Mouse (Mus musculus): ENCODE data around the gene Gm11213. TPM values are rescaled to one million over a fixed set of nuclear protein-coding genes. Genes with fewer than 3 reads are reported as not detected.

Gene Gm11213
- polyA plus RNA-seq, 1 experiment from 2014 or later, result not detected

DNA sequence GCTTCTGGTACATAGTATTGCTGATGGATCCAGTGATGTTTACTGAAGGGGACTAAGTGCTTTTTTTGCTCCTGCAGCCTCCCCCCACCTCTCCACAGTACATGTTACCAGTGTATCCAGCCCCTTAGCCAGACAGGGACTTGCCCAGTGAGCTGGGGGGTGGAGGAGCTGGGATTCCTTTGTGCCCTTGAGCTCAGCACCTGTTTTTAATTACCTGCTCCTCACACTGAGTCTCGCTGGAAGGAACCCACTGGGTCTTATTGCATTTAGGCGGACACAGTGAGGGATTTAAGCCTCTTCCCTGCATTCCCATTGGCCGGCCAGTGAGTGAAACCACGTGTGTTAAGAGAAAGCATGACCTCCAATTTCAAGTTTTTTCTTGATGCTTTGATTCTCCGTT, 22.5 kb downstream of the Gm11213 start:
- DNase-seq (ENCODE audit: low read depth, low spot score) (no peak), ATAC-seq (no peak)
- CTCF ChIA-PET, result no interaction called here
- H3K27me3 ChIP-seq, result no peaks in the 10 kb centered on the region
- TF ChIP-seq CTCF (IDR thresholded peaks at IDR 0.05), result no peak
- POLR2A ChIA-PET, result no interaction called here
- in situ Hi-C loops (cut with MboI; ENCODE audit: low pct_unique_long_range_greater_than_20kb), result no loop called here

DNA sequence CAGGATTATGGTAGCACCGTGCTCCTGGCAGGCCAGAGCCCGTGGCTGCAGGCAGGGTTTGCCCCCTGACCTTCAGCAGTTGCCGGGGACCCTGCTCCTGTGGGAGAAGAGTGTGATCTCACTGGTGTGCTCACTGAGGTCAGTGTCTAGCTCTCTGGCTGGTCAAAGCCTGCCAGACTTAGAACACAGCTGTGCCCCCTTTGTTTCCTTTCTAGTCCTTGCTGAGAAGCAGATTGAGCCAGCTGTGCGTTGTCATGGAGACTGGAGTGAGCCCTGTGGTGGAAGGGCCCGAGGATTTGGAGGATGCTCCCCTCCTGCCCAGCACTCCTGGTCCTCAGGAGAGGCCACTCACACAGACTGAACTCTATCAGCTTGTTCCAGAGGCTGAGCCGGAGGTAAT, 25.0 kb downstream of the Gm11213 start:
- ChIA-PET POLR2A (no interaction called here), CTCF (interaction anchor here (1.7 kb wide), 1 partner anchor 9 kb away, joined by 7 read pairs; no protein-coding TSS in a partner anchor)
- no peak for DNase-seq (ENCODE audit: low read depth, low spot score)
- ATAC-seq, result no peak
- no peak for TF ChIP-seq CTCF (IDR thresholded peaks at IDR 0.05)
- H3K27me3 ChIP-seq, result no peaks in the 10 kb centered on the region
- in situ Hi-C loops (cut with MboI; ENCODE audit: low pct_unique_long_range_greater_than_20kb), result no loop called here

DNA sequence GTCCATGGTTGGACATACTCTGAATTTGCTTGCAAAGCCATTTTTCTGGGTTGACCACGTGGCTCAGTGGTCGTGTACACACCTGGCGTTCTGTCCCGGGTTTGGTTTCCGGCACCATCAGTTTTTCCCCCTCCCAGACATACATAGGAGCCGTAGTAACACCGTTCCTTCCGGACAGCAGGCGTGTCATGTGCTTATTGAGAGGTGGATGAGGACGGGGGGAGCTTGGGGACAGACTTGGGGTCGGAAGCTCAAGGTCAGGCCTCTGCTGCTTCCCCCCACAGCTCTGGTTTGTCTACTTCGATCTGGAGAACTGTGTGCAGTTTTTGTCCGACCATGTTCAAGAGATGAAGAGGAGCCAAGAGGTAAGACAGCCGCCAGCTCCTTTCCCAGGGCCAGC, 25.4 kb downstream of the Gm11213 start:
- TF ChIP-seq CTCF (IDR thresholded peaks at IDR 0.05), result no peak
- H3K27me3 ChIP-seq, result no peaks in the 10 kb centered on the region
- ATAC-seq (no peak), DNase-seq (ENCODE audit: low read depth, low spot score) (no peak)
- ChIA-PET CTCF (no interaction called here), POLR2A (no interaction called here)
- in situ Hi-C loops (cut with MboI; ENCODE audit: low pct_unique_long_range_greater_than_20kb), result no loop called here

DNA sequence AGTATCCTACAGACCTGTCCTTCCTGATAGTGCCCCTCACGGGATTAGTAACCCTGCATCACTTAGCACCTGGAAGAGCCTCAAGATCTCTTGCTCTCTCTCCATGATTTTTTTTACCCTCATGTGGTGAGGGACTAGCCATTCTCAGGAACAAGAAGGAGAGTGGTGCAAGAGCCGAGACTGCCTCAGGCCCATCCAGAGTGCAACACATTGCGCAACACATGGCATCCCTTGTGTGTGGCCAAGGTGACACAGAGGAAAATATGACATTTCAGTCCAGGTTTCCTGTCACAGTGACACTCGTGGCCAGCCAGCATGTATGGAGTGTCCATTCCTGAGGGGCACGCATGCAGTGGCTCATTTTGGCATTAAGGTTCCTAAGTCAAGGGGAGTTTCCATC, 32.4 kb downstream of the Gm11213 start:
- CTCF ChIA-PET, result interaction anchor here (2.5 kb wide), 1 partner anchor 8 kb away, joined by 7 read pairs; no protein-coding TSS in a partner anchor
- DNase-seq (ENCODE audit: low read depth, low spot score) (no peak), ATAC-seq (no peak)
- TF ChIP-seq CTCF (IDR thresholded peaks at IDR 0.05), result no peak
- POLR2A ChIA-PET, result no interaction called here
- in situ Hi-C loops (cut with MboI; ENCODE audit: low pct_unique_long_range_greater_than_20kb), result no loop called here
- no peaks in the 10 kb centered on the region for H3K27me3 ChIP-seq

DNA sequence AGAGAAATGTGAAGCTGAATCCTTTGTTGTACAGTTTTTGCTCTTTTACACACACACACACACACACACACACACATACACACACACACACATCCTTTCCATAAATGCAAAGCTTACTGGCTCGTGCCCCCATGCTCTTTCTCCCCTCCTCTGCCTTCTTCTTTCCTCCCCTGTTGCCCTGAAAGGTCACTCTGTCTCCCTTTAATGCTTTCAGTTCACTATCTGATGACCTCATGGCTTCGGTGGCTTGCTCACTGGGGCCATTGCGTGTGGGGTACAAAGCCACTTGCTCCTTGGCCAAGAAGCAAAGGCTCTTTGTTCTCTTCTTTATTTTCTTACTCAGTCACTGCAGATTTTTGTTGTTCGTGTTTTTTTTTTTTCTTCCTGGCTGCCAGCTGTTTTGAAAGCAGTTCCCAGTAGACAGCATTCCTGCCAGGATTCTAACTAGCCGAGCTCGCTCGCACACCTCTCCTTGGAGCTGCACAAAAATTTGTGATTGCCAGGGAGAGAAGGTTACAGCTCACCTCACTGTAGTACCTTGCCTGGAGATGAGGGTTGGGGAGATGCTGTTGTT, 34.8 kb downstream of the Gm11213 start:
- ChIA-PET POLR2A (interaction anchor here (0.6 kb wide), 1 partner anchor 16 kb away, joined by 3 read pairs; no protein-coding TSS in a partner anchor), CTCF (interaction anchor here (0.9 to 2.5 kb wide), 3 partner anchors 11 to 270 kb away, joined by 3 to 7 read pairs (median 7); no protein-coding TSS in a partner anchor)
- in situ Hi-C loops (cut with MboI; ENCODE audit: low pct_unique_long_range_greater_than_20kb), result no loop called here
- H3K27me3 ChIP-seq, result no peaks in the 10 kb centered on the region
- TF ChIP-seq CTCF (IDR thresholded peaks at IDR 0.05), result no peak
- DNase-seq (ENCODE audit: low read depth, low spot score), result no peak
- ATAC-seq, result no peak

DNA sequence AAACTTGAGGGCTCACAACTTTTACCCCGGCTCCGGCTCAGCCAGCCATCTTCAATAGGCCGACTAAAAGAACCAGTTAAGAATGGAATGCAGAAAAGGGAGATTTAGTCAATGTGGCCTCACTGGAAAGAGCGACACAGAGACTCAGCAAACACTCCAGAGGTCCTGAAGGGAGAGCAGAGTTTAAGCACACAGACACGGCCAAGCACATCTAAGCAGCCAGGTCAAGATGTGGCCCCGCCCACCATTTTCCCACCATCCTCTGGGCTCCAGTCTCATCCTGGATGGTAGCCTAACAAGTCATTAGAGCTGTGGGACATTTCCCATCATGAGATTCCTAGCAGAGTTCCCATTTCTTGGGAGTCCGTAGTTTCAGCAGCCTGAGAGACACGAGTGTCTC, 35.7 kb downstream of the Gm11213 start:
- no peak for ATAC-seq

DNA sequence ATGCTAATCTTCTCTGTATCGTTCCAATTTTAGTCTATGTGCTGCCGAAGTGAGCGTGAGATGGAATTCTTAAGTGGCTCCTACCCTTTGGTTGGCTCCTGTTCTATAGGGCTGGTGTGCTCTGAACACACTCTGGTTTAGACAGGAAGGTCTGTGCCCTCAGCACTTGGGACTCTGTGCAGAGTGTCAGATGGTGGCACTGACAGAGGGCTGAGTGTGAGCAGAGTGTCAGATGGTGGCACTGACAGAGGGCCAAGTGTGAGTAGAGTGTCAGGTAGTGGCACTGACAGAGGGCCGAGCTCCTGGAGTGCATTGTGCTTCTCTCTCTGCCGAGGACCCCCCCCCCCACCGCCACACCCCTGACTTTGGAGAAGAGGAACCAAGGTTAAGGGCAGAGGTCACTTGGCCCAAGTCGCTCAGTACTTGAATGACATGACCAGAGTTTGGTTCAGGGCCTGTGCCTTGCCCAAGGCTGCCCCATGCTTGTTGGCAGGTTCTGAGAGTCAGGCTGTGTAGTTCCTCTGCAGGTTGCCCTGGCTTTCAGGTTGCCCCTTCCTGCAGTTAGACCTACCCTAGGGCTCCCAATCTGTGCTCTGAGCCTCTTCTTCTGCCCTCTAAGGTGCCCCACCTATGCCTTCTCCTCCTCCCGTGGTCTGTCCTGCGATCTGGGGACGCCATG, 37.2 kb downstream of the Gm11213 start:
- ChIA-PET CTCF (no interaction called here), POLR2A (no interaction called here)
- in situ Hi-C loops (cut with MboI; ENCODE audit: low pct_unique_long_range_greater_than_20kb), result no loop called here
- no peak for ATAC-seq
- TF ChIP-seq CTCF (IDR thresholded peaks at IDR 0.05), result no peak
- no peaks in the 10 kb centered on the region for H3K27me3 ChIP-seq
- DNase-seq (ENCODE audit: low read depth, low spot score), result no peak

More for the DNA sequence above, 35.7 kb downstream of the Gm11213 start:
- in situ Hi-C loops (cut with MboI; ENCODE audit: low pct_unique_long_range_greater_than_20kb), result no loop called here
- ChIA-PET POLR2A (no interaction called here), CTCF (no interaction called here)
- no peaks in the 10 kb centered on the region for H3K27me3 ChIP-seq
- no peak for TF ChIP-seq CTCF (IDR thresholded peaks at IDR 0.05)
- no peak for DNase-seq (ENCODE audit: low read depth, low spot score)

DNA sequence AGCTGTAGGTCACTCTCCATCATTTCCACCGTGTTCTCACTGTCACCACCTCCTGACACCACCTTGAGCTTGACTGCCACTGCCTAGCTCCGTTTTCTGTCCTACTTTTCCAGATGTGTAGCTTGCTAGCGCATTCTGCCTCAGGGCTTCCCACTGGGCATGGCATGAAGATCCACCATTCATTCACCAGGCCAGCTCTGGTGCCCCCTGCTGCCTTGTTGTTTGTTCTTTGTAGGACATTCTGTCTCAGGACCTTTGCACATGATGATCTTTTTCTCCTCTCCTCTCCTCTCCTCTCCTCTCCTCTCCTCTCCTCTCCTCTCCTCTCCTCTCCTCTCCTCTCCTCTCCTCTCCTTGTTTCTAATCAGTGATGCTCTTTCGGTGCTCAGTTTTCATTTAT, 42.3 kb downstream of the Gm11213 start:
- no peaks in the 10 kb centered on the region for H3K27me3 ChIP-seq
- POLR2A ChIA-PET, result no interaction called here
- in situ Hi-C loops (cut with MboI; ENCODE audit: low pct_unique_long_range_greater_than_20kb), result no loop called here
- ATAC-seq, result no peak
- CTCF ChIA-PET, result no interaction called here
- no peak for DNase-seq (ENCODE audit: low read depth, low spot score)
- no peak for TF ChIP-seq CTCF (IDR thresholded peaks at IDR 0.05)

DNA sequence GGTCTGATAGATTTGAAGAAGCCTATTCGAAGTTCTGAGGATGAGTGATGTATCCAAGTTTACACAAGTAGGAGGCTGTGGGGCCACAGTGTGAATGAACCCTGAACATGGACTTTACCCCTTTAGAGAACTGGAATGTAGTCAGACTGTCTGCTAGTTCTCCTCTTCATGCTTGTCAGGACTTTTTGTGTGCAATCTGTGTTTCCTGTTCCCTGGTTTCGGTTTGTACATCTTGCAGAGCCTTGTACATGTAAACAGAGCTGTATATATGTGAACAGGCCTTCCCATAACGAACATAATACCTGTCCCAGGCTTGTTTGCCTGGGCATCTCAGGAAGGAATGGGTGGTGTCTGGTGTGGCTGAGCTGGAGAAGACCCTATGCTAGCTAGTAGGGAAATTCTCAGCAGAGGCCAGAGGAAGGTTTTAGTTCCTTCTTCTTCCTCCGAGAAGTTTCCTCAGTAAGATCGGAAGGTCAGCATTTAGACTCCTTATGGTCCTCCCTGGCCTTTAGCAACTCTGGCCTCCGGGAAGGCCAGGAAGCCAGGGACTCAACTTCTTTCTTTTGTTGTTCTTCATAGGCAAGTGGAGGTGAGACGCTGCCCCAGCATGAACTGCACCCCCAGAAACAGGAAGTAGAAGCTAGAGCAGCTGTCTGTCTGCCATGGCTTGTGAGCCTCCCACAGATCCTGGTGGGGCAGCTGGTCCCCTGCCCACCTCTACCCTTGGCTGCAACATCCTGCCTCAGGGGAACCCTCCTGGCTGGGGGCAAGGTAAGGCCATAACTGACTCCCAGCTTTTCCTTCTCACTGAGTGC, 43.0 kb downstream of the Gm11213 start:
- no peak for TF ChIP-seq CTCF (IDR thresholded peaks at IDR 0.05)
- no peaks in the 10 kb centered on the region for H3K27me3 ChIP-seq
- in situ Hi-C loops (cut with MboI; ENCODE audit: low pct_unique_long_range_greater_than_20kb), result no loop called here
- no peak for DNase-seq (ENCODE audit: low read depth, low spot score)
- ATAC-seq, result no peak
- CTCF ChIA-PET, result no interaction called here
- POLR2A ChIA-PET, result no interaction called here

DNA sequence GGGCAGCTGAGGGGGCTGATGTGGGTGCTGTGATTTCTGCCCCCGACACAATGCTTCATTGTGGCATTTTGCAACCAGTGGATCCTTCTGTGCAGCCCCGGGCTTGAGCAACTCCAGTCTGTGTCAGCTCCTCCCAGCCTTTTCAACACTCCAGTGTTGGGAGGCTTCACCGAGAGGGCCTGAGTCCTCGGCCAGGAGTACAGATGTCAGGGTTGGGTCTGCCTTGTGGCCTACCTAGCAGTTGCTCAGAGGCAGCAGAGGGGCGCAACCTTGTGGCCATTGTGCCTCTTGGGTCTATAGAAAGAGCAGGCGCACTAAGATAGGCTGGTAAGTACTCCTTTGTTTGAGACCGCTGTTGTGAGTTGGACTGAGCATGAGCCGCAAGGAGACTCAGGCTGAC, 45.0 kb downstream of the Gm11213 start:
- ChIA-PET CTCF (no interaction called here), POLR2A (no interaction called here)
- no peak for ATAC-seq
- no peaks in the 10 kb centered on the region for H3K27me3 ChIP-seq
- DNase-seq (ENCODE audit: low read depth, low spot score), result no peak
- in situ Hi-C loops (cut with MboI; ENCODE audit: low pct_unique_long_range_greater_than_20kb), result no loop called here
- no peak for TF ChIP-seq CTCF (IDR thresholded peaks at IDR 0.05)

DNA sequence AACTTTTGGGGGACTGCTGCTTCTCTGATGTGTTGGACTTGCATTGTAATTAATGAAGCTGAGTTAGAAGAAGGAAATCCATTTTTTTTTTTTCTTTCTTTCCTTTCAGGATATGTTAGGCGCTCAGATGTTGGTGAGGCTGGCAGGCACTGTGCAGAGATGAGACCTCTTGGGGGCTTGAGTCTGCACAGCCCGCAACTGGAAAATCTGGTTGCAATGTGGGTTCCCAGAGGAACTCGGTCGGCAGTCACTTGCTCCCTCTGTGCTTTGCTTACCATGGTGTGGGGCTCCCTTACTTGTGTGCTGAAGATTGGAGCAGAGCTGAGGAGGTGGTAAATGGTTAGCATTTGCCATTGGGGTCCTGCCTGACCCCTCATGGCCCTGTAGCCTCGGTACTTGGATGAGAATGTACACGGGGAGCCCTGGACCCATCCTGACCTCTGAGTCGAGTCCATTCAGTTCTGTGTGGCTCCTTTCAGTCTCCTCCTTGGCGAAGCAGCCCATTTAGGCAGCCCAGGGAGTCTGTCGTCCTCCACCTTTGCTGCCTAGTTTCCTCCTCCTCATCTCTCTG, 45.8 kb downstream of the Gm11213 start:
- in situ Hi-C loops (cut with MboI; ENCODE audit: low pct_unique_long_range_greater_than_20kb), result loop anchor here (5.0 kb wide), 1 partner anchor 47 kb away; no protein-coding TSS in a partner anchor
- POLR2A ChIA-PET, result no interaction called here
- TF ChIP-seq CTCF (IDR thresholded peaks at IDR 0.05), result no peak
- DNase-seq (ENCODE audit: low read depth, low spot score) (no peak), ATAC-seq (no peak)
- no peaks in the 10 kb centered on the region for H3K27me3 ChIP-seq
- CTCF ChIA-PET, result no interaction called here
